In the genomic region with DNA sequence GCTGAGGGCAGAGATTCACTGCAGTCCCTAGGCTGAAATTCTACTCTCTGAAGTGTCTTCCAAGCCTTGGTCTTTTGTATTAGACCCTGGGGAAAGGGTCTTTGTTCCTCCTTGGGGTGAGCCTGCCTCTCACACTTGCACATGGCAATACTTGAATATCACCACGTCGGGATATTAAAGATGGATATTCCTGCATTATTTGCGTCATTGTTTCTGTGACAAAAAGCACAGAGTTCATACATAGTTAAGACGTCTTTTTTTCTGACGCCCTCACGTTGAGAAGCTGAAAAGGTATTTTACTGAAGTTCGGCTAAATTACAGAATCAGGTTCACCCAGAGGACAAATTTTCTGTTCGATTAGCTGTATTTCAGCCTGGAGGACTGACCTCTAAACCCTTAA, we compare ENCODE assay signal across 34 mouse cellular contexts. TPM values are rescaled to one million over a fixed set of nuclear protein-coding genes. Genes with fewer than 3 reads are reported as not detected.
DNase-seq lines count a peak whose midpoint lies in the region; ATAC-seq lines count a peak whose summit lies in the region.
"Had no signal": no experiment of that assay in that cellular context is flagged by ENCODE, and none has a peak within 500 bp of the region (broad histone marks: within the 10 kb centered on the region; RNA-seq: fewer than 3 reads in every experiment).

No protein-coding gene starts in this region.

- peaks cover 32% of the 10 kb centered on the region for H3K36me3 ChIP-seq in kidney, embryonic 15.5 days
- no peaks in the 10 kb centered on the region for H3K36me3 ChIP-seq in embryonic facial prominence, embryonic 10.5 days (replicated peaks)
- no peaks in the 10 kb centered on the region for H3K36me3 ChIP-seq in hindbrain, embryonic 16.5 days (ENCODE audit: control insufficient read depth, insufficient read depth, low read length)
- H3K36me3 ChIP-seq in neural tube, embryonic 13.5 days: peaks cover 54% of the 10 kb centered on the region
- H3K36me3 ChIP-seq: embryonic facial prominence, embryonic 13.5 days; intestine, embryonic 15.5 days; limb, embryonic 13.5 days; midbrain, embryonic 13.5 days had no signal

- peaks cover under 1% of the 10 kb centered on the region; the same call in 1 of the 2 replicates for H3K27me3 ChIP-seq in kidney, embryonic 15.5 days
- peaks cover 100% of the 10 kb centered on the region for H3K27me3 ChIP-seq in embryonic facial prominence, embryonic 10.5 days (replicated peaks; ENCODE audit: low read depth, poor library complexity, severe bottlenecking)
- H3K27me3 ChIP-seq in hindbrain, embryonic 16.5 days (replicated peaks; ENCODE audit: control insufficient read depth, insufficient read depth, low read length): peaks cover 29% of the 10 kb centered on the region
- no peaks in the 10 kb centered on the region for H3K27me3 ChIP-seq in neural tube, embryonic 13.5 days

- no peaks in the 10 kb centered on the region for H3K9me3 ChIP-seq in kidney, embryonic 15.5 days (replicated peaks)
- H3K9me3 ChIP-seq in embryonic facial prominence, embryonic 10.5 days: no peaks in the 10 kb centered on the region
- no peaks in the 10 kb centered on the region for H3K9me3 ChIP-seq in hindbrain, embryonic 16.5 days (ENCODE audit: control insufficient read depth, low read length)
- H3K9me3 ChIP-seq in neural tube, embryonic 13.5 days: no peaks in the 10 kb centered on the region
- H3K9me3 ChIP-seq: embryonic facial prominence, embryonic 13.5 days; forebrain, embryonic 13.5 days; intestine, embryonic 15.5 days; limb, embryonic 13.5 days; megakaryocyte, embryonic 14.5 days; midbrain, embryonic 13.5 days had no signal

- no peak for DNase-seq in kidney, adult 9 months
- peak; percentile 14 for DNase-seq in embryonic facial prominence, embryonic 10.5 days (ENCODE audit: low spot score)
- no peak for DNase-seq in cerebellum, adult 9-10 months
- DNase-seq in adrenal gland, postnatal 4 days (ENCODE audit: low spot score in 2 of 2): no peak
- DNase-seq in spleen, adult 12 weeks (ENCODE audit: low spot score): no peak
- DNase-seq: adrenal gland, adult 8-10 months; B cell, adult 2 months; cerebellum, adult 2 months; cerebellum, postnatal 36 days; gastrocnemius, adult 2 months; heart, postnatal 36 days; kidney, postnatal 14 days; layer of hippocampus, postnatal 36 days; lung, embryonic 14.5 days; lung, postnatal 36 days had no signal

- peak overlapping the region; percentile 77 for H3K4me2 ChIP-seq in kidney, embryonic 15.5 days
- peak overlapping the region; percentile 67 for H3K4me2 ChIP-seq in hindbrain, embryonic 16.5 days (ENCODE audit: low read length)
- H3K4me2 ChIP-seq in neural tube, embryonic 13.5 days: peak overlapping the region; percentile 68
- H3K4me2 ChIP-seq: embryonic facial prominence, embryonic 13.5 days; forebrain, embryonic 13.5 days; intestine, embryonic 15.5 days; limb, embryonic 13.5 days; lung, embryonic 14.5 days; midbrain, embryonic 13.5 days had no signal

- peak overlapping the region; percentile 60; the same call in 1 of the 2 replicates for H3K27ac ChIP-seq in kidney, embryonic 15.5 days
- H3K27ac ChIP-seq in embryonic facial prominence, embryonic 10.5 days (replicated peaks): no peak overlapping the region
- no peak overlapping the region; the same call in 1 of the 2 replicates for H3K27ac ChIP-seq in hindbrain, embryonic 16.5 days (ENCODE audit: low read depth, low read length)
- peak overlapping the region; percentile 99 for H3K27ac ChIP-seq in neural tube, embryonic 13.5 days (replicated peaks)
- H3K27ac ChIP-seq: embryonic facial prominence, embryonic 13.5 days; forebrain, embryonic 13.5 days; gastrocnemius, adult 2 months; intestine, embryonic 15.5 days; limb, embryonic 13.5 days; liver, embryonic 14.5 days; midbrain, embryonic 13.5 days had no signal

- no peak for ATAC-seq in kidney, embryonic 15.5 days (replicated peaks; ENCODE audit: low FRiP score)
- no peak for ATAC-seq in hindbrain, embryonic 16.5 days
- ATAC-seq in neural tube, embryonic 13.5 days (ENCODE audit: low read depth): no peak
- ATAC-seq: forebrain, embryonic 13.5 days; intestine, embryonic 15.5 days; midbrain, embryonic 13.5 days had no signal

- H3K4me1 ChIP-seq in kidney, embryonic 15.5 days: peaks cover 88% of the 10 kb centered on the region
- peaks cover 11% of the 10 kb centered on the region for H3K4me1 ChIP-seq in embryonic facial prominence, embryonic 10.5 days
- peaks cover 2% of the 10 kb centered on the region for H3K4me1 ChIP-seq in hindbrain, embryonic 16.5 days (ENCODE audit: control insufficient read depth, insufficient read depth, low read depth, low read length)
- peaks cover 98% of the 10 kb centered on the region for H3K4me1 ChIP-seq in neural tube, embryonic 13.5 days (replicated peaks)

- no peak overlapping the region for H3K4me3 ChIP-seq in kidney, embryonic 15.5 days (replicated peaks)
- no peak overlapping the region for H3K4me3 ChIP-seq in embryonic facial prominence, embryonic 10.5 days
- no peak overlapping the region; the same call in 1 of the 2 replicates for H3K4me3 ChIP-seq in hindbrain, embryonic 16.5 days (ENCODE audit: low read length)
- peak overlapping the region; percentile 38 for H3K4me3 ChIP-seq in neural tube, embryonic 13.5 days
- H3K4me3 ChIP-seq: embryonic facial prominence, embryonic 13.5 days; erythroblast, embryonic 14.5 days; forebrain, embryonic 13.5 days; gastrocnemius, adult 2 months; intestine, embryonic 15.5 days; limb, embryonic 13.5 days; megakaryocyte, embryonic 14.5 days; midbrain, embryonic 13.5 days had no signal

- WGBS in kidney, embryonic 15.5 days: 35% methylated on average over 8 of the region's 8 CpGs
- 2% methylated on average over 8 of the region's 8 CpGs for WGBS in embryonic facial prominence, embryonic 10.5 days
- WGBS in hindbrain, embryonic 16.5 days: 7% methylated on average over 8 of the region's 8 CpGs
- WGBS in neural tube, embryonic 13.5 days: 8% methylated on average over 8 of the region's 8 CpGs

- H3K9ac ChIP-seq in kidney, embryonic 15.5 days: no peak overlapping the region
- 0 out of 2 replicates have a peak overlapping the region, but pooled peaks have one; percentile 4 for H3K9ac ChIP-seq in hindbrain, embryonic 16.5 days (ENCODE audit: low read depth, low read length)
- H3K9ac ChIP-seq in neural tube, embryonic 13.5 days: peak overlapping the region; percentile 86
- H3K9ac ChIP-seq: embryonic facial prominence, embryonic 13.5 days; forebrain, embryonic 13.5 days; intestine, embryonic 15.5 days; limb, embryonic 13.5 days; liver, embryonic 14.5 days; lung, embryonic 14.5 days; midbrain, embryonic 13.5 days had no signal

RNA-seq across cellular contexts. Expression of gene Gm28230, which starts 3.8 kb away (rescaled TPM):
- polyA plus RNA-seq in kidney, embryonic 15.5 days (2015; fragmentation: Nextera tagmentation; extraction: Ambion mirVana): 1.7 and 2.3 TPM in 2 replicates
- polyA plus RNA-seq in embryonic facial prominence, embryonic 10.5 days (2016; fragmentation: Nextera tagmentation; extraction: Ambion mirVana): not detected in 2 replicates
- 0.45 and 0.72 TPM in 2 replicates for polyA plus RNA-seq in hindbrain, embryonic 16.5 days (2015; fragmentation: Nextera tagmentation; extraction: Ambion mirVana)
- polyA plus RNA-seq in neural tube, embryonic 13.5 days (2015; fragmentation: Nextera tagmentation; extraction: Ambion mirVana): 2.2 and 2.4 TPM in 2 replicates
- 1 to 10 TPM; 1.4 to 3.7 TPM for total RNA-seq in adrenal gland, postnatal 4 days (2021)
- total RNA-seq: heart, adult 8-10 months; heart, postnatal 36 days; layer of hippocampus, adult 18-20 months; layer of hippocampus, postnatal 36 days; left cerebral cortex, postnatal 10 days; MEL; monocyte, adult 5-6 weeks; neutrophil, adult 5-6 weeks had no signal
- polyA plus RNA-seq: erythroblast, embryonic 14.5 days; forebrain, embryonic 13.5 days; heart, embryonic 14.5 days; liver, embryonic 14.5 days; lung, embryonic 14.5 days; midbrain, embryonic 13.5 days had no signal

RNA-seq across cellular contexts. Expression of gene Hoxd4, which starts 18.6 kb away (rescaled TPM):
- polyA plus RNA-seq in kidney, embryonic 15.5 days (2015; fragmentation: Nextera tagmentation; extraction: Ambion mirVana): 5.6 and 5.8 TPM in 2 replicates
- not detected in 2 replicates for polyA plus RNA-seq in embryonic facial prominence, embryonic 10.5 days (2016; fragmentation: Nextera tagmentation; extraction: Ambion mirVana)
- polyA plus RNA-seq in hindbrain, embryonic 16.5 days (2015; fragmentation: Nextera tagmentation; extraction: Ambion mirVana): 2.2 and 2.3 TPM in 2 replicates
- 6.9 and 7.2 TPM in 2 replicates for polyA plus RNA-seq in neural tube, embryonic 13.5 days (2015; fragmentation: Nextera tagmentation; extraction: Ambion mirVana)
- total RNA-seq in adrenal gland, postnatal 4 days (2021): 10 to 100 TPM; 21.5 to 29.5 TPM
- total RNA-seq: layer of hippocampus, adult 18-20 months; layer of hippocampus, postnatal 36 days; left cerebral cortex, postnatal 10 days; MEL; monocyte, adult 5-6 weeks; neutrophil, adult 5-6 weeks had no signal
- polyA plus RNA-seq: embryonic facial prominence, embryonic 13.5 days; forebrain, embryonic 13.5 days; lung, embryonic 14.5 days; midbrain, embryonic 13.5 days had no signal

RNA-seq across cellular contexts. Expression of gene Hoxd3, which starts 18.6 kb away (rescaled TPM):
- polyA plus RNA-seq in kidney, embryonic 15.5 days (2015; fragmentation: Nextera tagmentation; extraction: Ambion mirVana): 15.2 and 15.9 TPM in 2 replicates
- polyA plus RNA-seq in embryonic facial prominence, embryonic 10.5 days (2016; fragmentation: Nextera tagmentation; extraction: Ambion mirVana): 1.7 and 6.9 TPM in 2 replicates
- 43.8 and 48.0 TPM in 2 replicates for polyA plus RNA-seq in hindbrain, embryonic 16.5 days (2015; fragmentation: Nextera tagmentation; extraction: Ambion mirVana)
- 24.2 and 33.8 TPM in 2 replicates for polyA plus RNA-seq in neural tube, embryonic 13.5 days (2015; fragmentation: Nextera tagmentation; extraction: Ambion mirVana)
- total RNA-seq in adrenal gland, postnatal 4 days (2021): 1 to 10 TPM in 1 of 2 experiments, under 1 TPM in 1; 0.82 to 2.5 TPM
- total RNA-seq: gastrocnemius, adult 2 months; heart, postnatal 36 days; layer of hippocampus, adult 18-20 months; layer of hippocampus, postnatal 36 days; left cerebral cortex, postnatal 10 days; MEL; monocyte, adult 5-6 weeks; neutrophil, adult 5-6 weeks had no signal
- polyA plus RNA-seq: erythroblast, embryonic 14.5 days; forebrain, embryonic 13.5 days; lung, embryonic 14.5 days had no signal

RNA-seq across cellular contexts. Expression of gene Hoxd8, which starts 25.9 kb away (rescaled TPM):
- polyA plus RNA-seq in kidney, embryonic 15.5 days (2015; fragmentation: Nextera tagmentation; extraction: Ambion mirVana): 36.4 and 40.8 TPM in 2 replicates
- not detected in 2 replicates for polyA plus RNA-seq in embryonic facial prominence, embryonic 10.5 days (2016; fragmentation: Nextera tagmentation; extraction: Ambion mirVana)
- 0.66 and 1.1 TPM in 2 replicates for polyA plus RNA-seq in hindbrain, embryonic 16.5 days (2015; fragmentation: Nextera tagmentation; extraction: Ambion mirVana)
- polyA plus RNA-seq in neural tube, embryonic 13.5 days (2015; fragmentation: Nextera tagmentation; extraction: Ambion mirVana): 17.4 and 22.8 TPM in 2 replicates
- 10 to 100 TPM; 43.9 to 55.4 TPM for total RNA-seq in adrenal gland, postnatal 4 days (2021)
- total RNA-seq: layer of hippocampus, adult 18-20 months; layer of hippocampus, postnatal 36 days; left cerebral cortex, postnatal 10 days; monocyte, adult 5-6 weeks; neutrophil, adult 5-6 weeks had no signal
- polyA plus RNA-seq: cerebellum, adult 2 months; erythroblast, embryonic 14.5 days; forebrain, embryonic 13.5 days; midbrain, embryonic 13.5 days had no signal

RNA-seq across cellular contexts. Expression of gene Hoxd1, which starts 32.4 kb away (rescaled TPM):
- polyA plus RNA-seq in kidney, embryonic 15.5 days (2015; fragmentation: Nextera tagmentation; extraction: Ambion mirVana): 1.2 and 1.5 TPM in 2 replicates
- 0.20 and 0.39 TPM in 2 replicates for polyA plus RNA-seq in embryonic facial prominence, embryonic 10.5 days (2016; fragmentation: Nextera tagmentation; extraction: Ambion mirVana)
- 1.1 and 1.3 TPM in 2 replicates for polyA plus RNA-seq in hindbrain, embryonic 16.5 days (2015; fragmentation: Nextera tagmentation; extraction: Ambion mirVana)
- 6.4 and 9.0 TPM in 2 replicates for polyA plus RNA-seq in neural tube, embryonic 13.5 days (2015; fragmentation: Nextera tagmentation; extraction: Ambion mirVana)
- under 1 TPM in 1 of 2 experiments, not detected in 1; 0.50 TPM for total RNA-seq in adrenal gland, postnatal 4 days (2021)
- total RNA-seq: adrenal gland, adult 8-10 months; gastrocnemius, adult 2 months; heart, adult 8-10 months; heart, postnatal 36 days; MEL; monocyte, adult 5-6 weeks; neutrophil, adult 5-6 weeks had no signal
- polyA plus RNA-seq: erythroblast, embryonic 14.5 days; forebrain, embryonic 13.5 days; heart, embryonic 14.5 days; liver, embryonic 14.5 days; small intestine, adult 2 months had no signal

Comparison
In these comparisons a context has a peak if more than half of its experiments do, and no peak if none do; other contexts are left out.
1. H3K27ac ChIP-seq: peak in kidney, embryonic 15.5 days (single experiment) and neural tube, embryonic 13.5 days (single experiment); none in embryonic facial prominence, embryonic 10.5 days (single experiment) and hindbrain, embryonic 16.5 days (single experiment).
2. Peak in every context shown above with its lines, with median percentiles within 50 percentile points of each other: H3K4me2 ChIP-seq.